8 mouse cellular contexts compared by ENCODE assay signal in the genomic region with DNA sequence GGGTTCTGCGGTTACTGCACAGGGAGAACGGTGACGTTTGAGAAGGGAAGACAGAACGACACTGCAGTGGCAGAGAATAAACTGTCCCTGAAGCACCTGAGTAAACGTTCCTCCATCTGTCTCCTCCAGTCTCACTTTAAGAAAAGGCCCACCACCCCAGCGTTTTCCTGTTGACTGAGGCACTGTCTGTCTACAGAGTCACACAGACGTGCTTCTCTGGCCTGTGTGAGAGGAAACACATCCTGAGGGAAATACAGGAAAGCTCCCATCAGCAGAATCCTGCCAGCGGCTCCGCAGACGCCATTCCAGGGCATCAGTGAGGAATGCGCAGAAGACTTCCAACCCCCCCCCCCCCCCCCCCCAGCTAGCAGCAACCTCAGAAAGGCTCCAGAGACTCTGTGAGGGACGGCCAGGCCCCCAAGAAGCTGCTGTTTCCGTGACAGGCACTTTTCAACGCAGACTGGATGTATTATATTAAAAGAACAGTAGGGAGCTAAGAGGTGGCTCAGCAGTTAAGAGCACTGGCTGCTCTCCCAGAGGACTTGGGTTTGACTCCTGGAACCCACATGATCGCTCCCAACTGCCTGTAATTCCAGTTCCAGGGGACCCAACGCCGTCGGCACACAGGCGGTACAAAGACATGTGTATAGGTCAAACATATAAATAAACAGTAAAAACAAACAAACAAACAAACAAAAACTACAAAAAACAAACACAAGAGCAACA. TPM values are rescaled to one million over a fixed set of nuclear protein-coding genes. Genes with fewer than 3 reads are reported as not detected.
A peak's percentile ranks its signal among the peaks of the same experiment; 100 is the strongest.
DNase-seq lines count a peak whose midpoint lies in the region; ATAC-seq lines count a peak whose summit lies in the region.

No protein-coding gene starts in this region.

- no peak for ATAC-seq in forebrain, embryonic 15.5 days (replicated peaks)

- peaks cover 62% of the 10 kb centered on the region for H3K4me1 ChIP-seq in forebrain, embryonic 15.5 days

- intact Hi-C loops in left cerebral cortex, postnatal 4 days (cut with DNase I) = no loop called here

- DNase-seq in embryo, embryonic 10.5 days (ENCODE audit: low spot score) = peak; percentile 62
- DNase-seq in kidney, adult 11 months = peak; percentile 46
- DNase-seq in lung, postnatal 10 days = peak; percentile 75
- DNase-seq in left cerebral cortex, postnatal 4 days = no peak
- DNase-seq in thymus, postnatal 4 days = no peak
- no peak for DNase-seq in cerebellum, postnatal 25 days
- no peak for DNase-seq in spleen, postnatal 14 days (ENCODE audit: low spot score in 2 of 2)

- no peak overlapping the region for H3K9ac ChIP-seq in forebrain, embryonic 15.5 days (replicated peaks)

- H3K27ac ChIP-seq in forebrain, embryonic 15.5 days (replicated peaks) = peak overlapping the region; percentile 51

- WGBS in forebrain, embryonic 15.5 days = 34% methylated on average over 19 of the region's 19 CpGs

- no peaks in the 10 kb centered on the region for H3K36me3 ChIP-seq in forebrain, embryonic 15.5 days

- no peaks in the 10 kb centered on the region for H3K9me3 ChIP-seq in forebrain, embryonic 15.5 days

- H3K4me3 ChIP-seq in forebrain, embryonic 15.5 days = no peak overlapping the region

- H3K27me3 ChIP-seq in forebrain, embryonic 15.5 days = no peaks in the 10 kb centered on the region

- no peak overlapping the region for H3K4me2 ChIP-seq in forebrain, embryonic 15.5 days (replicated peaks)

RNA-seq across cellular contexts. Expression of gene Coro1c, which starts 19.2 kb away (rescaled TPM):
- polyA plus RNA-seq in forebrain, embryonic 15.5 days (2015; fragmentation: Nextera tagmentation; extraction: Ambion mirVana) = 221 and 224 TPM in 2 replicates
- 100 to 1,000 TPM; 183 to 194 TPM for total RNA-seq in left cerebral cortex, postnatal 4 days (2021)

RNA-seq across cellular contexts. Expression of gene Selplg, which starts 56.9 kb away (rescaled TPM):
- 1.8 TPM in 2 replicates for polyA plus RNA-seq in forebrain, embryonic 15.5 days (2015; fragmentation: Nextera tagmentation; extraction: Ambion mirVana)
- 1 to 10 TPM; 1.5 to 2.7 TPM for total RNA-seq in left cerebral cortex, postnatal 4 days (2021)

Comparison
In these comparisons a context has a peak if more than half of its experiments do, and no peak if none do; other contexts are left out.
1. DNase-seq: peak in embryo, embryonic 10.5 days (single experiment), kidney, adult 11 months (single experiment) and lung, postnatal 10 days (single experiment); none in left cerebral cortex, postnatal 4 days (single experiment), thymus, postnatal 4 days (single experiment), cerebellum, postnatal 25 days (0 of 2) and spleen, postnatal 14 days (0 of 2).